ENCODE assay signal across 8 mouse cellular contexts in genomic region chr8:120114315-120114841, GRCm38 (mm10). TPM values are rescaled to one million over a fixed set of nuclear protein-coding genes. Genes with fewer than 3 reads are reported as not detected.
DNase-seq lines count a peak whose midpoint lies in the region; ATAC-seq and TF ChIP-seq lines count a peak whose summit lies in the region.

No protein-coding gene starts in this region.

- H3K9ac ChIP-seq in lung, embryonic 16.5 days (ENCODE audit: low read length) = peak overlapping the region; percentile 73
- peak overlapping the region; percentile 58 for H3K9ac ChIP-seq in intestine, embryonic 14.5 days (ENCODE audit: low read length)

- no peak for DNase-seq in lung, postnatal 25 days (ENCODE audit: low spot score)
- no peak for DNase-seq in Patski (ENCODE audit: low read depth, low spot score)
- DNase-seq in intestine, embryonic 14.5 days (ENCODE audit: low spot score) = no peak
- DNase-seq in mesoderm, embryonic 11.5 days (ENCODE audit: low read depth, low spot score) = peak; percentile 28
- DNase-seq in thymus, postnatal 36 days = no peak

- ATAC-seq in lung, embryonic 16.5 days (ENCODE audit: low read depth) = peak; percentile 11
- peak; percentile 25 for ATAC-seq in Patski
- peak; percentile 69 for ATAC-seq in intestine, embryonic 14.5 days (replicated peaks; ENCODE audit: low FRiP score, low TSS enrichment, low read depth)
- ATAC-seq in activated CD4-positive, CD25-positive, alpha-beta regulatory T cell, adult 4 months = no peak

- TF ChIP-seq POLR2A in cortical plate, adult 2 months (IDR thresholded peaks at IDR 0.05; ENCODE audit: extremely low read depth, insufficient read depth, low read length) = no peak

- H3K4me2 ChIP-seq in lung, embryonic 16.5 days (ENCODE audit: low read depth, low read length) = peak overlapping the region; percentile 99
- H3K4me2 ChIP-seq in intestine, embryonic 14.5 days (ENCODE audit: low read length) = peak overlapping the region; percentile 91

- no peaks in the 10 kb centered on the region for H3K36me3 ChIP-seq in lung, embryonic 16.5 days (ENCODE audit: control insufficient read depth, insufficient read depth, low read length)
- H3K36me3 ChIP-seq in intestine, embryonic 14.5 days (ENCODE audit: control insufficient read depth, insufficient read depth, low read length) = no peaks in the 10 kb centered on the region

- POLR2A ChIA-PET in Patski (lab: Charles Lee) = no interaction called here

- H3K4me1 ChIP-seq in lung, embryonic 16.5 days (replicated peaks; ENCODE audit: control insufficient read depth, insufficient read depth, low read length) = peaks cover 13% of the 10 kb centered on the region
- H3K4me1 ChIP-seq in cortical plate, adult 2 months (ENCODE audit: control insufficient read depth, insufficient read depth, low read length) = peaks cover 9% of the 10 kb centered on the region; the same call in 1 of the 2 replicates
- H3K4me1 ChIP-seq in intestine, embryonic 14.5 days (replicated peaks; ENCODE audit: control insufficient read depth, insufficient read depth, low read length) = peaks cover 17% of the 10 kb centered on the region

- no peak overlapping the region for H3K27ac ChIP-seq in lung, embryonic 16.5 days (ENCODE audit: low read length)
- H3K27ac ChIP-seq in cortical plate, adult 2 months (ENCODE audit: insufficient read depth, low read length) = peak overlapping the region; percentile 18; the same call in 1 of the 2 replicates
- H3K27ac ChIP-seq in intestine, embryonic 14.5 days (ENCODE audit: low read depth) = no peak overlapping the region

- H3K9me3 ChIP-seq in lung, embryonic 16.5 days (ENCODE audit: control insufficient read depth, low read length) = no peaks in the 10 kb centered on the region
- H3K9me3 ChIP-seq in intestine, embryonic 14.5 days (ENCODE audit: control insufficient read depth, low read length) = no peaks in the 10 kb centered on the region

- TF ChIP-seq CTCF in Patski (IDR thresholded peaks at IDR 0.05) = no peak
- TF ChIP-seq CTCF in cortical plate, adult 2 months (IDR thresholded peaks at IDR 0.05; ENCODE audit: extremely low read depth, insufficient read depth, low read length) = no peak

- in situ Hi-C loops in Patski (cut with MboI; ENCODE audit: low pct_unique_long_range_greater_than_20kb) = no loop called here

- under 1% methylated on average over 45 of the region's 46 CpGs for WGBS in lung, embryonic 16.5 days
- 2% methylated on average over 46 of the region's 46 CpGs for WGBS in intestine, embryonic 14.5 days

- H3K4me3 ChIP-seq in lung, embryonic 16.5 days (ENCODE audit: low read length) = peak overlapping the region; percentile 78
- peak overlapping the region; percentile 71 for H3K4me3 ChIP-seq in cortical plate, adult 2 months (ENCODE audit: insufficient read depth, low read length)
- H3K4me3 ChIP-seq in intestine, embryonic 14.5 days (ENCODE audit: low read depth, low read length) = peak overlapping the region; percentile 66

- H3K27me3 ChIP-seq in lung, embryonic 16.5 days (ENCODE audit: control insufficient read depth, insufficient read depth, low read depth, low read length) = peaks cover 22% of the 10 kb centered on the region
- no peaks in the 10 kb centered on the region for H3K27me3 ChIP-seq in Patski
- H3K27me3 ChIP-seq in intestine, embryonic 14.5 days (replicated peaks; ENCODE audit: control insufficient read depth, insufficient read depth, low read length) = peaks cover 24% of the 10 kb centered on the region

- CTCF ChIA-PET in Patski (lab: Charles Lee) = interaction anchor here (1.2 to 1.8 kb wide), 3 partner anchors 9 to 50 kb away, joined by 3 to 5 read pairs (median 3); no protein-coding TSS in a partner anchor

RNA-seq across cellular contexts. Expression of gene 6430548M08Rik, which starts 0.4 kb away (rescaled TPM):
- polyA plus RNA-seq in lung, embryonic 16.5 days (2015; fragmentation: Nextera tagmentation; extraction: Ambion mirVana) = 8.5 and 10.4 TPM in 2 replicates
- polyA plus RNA-seq in Patski (2021) = 6.3 TPM
- 144 and 149 TPM in 2 replicates for polyA plus RNA-seq in cortical plate, adult 2 months (2012; rRNA removed)
- polyA plus RNA-seq in intestine, embryonic 14.5 days (2014; fragmentation: Nextera tagmentation; extraction: Ambion mirVana) = 4.7 and 6.3 TPM in 2 replicates
- not detected for polyA plus RNA-seq in activated CD4-positive, CD25-positive, alpha-beta regulatory T cell, adult 4 months (2017; shearing (Covaris generic))

RNA-seq across cellular contexts. Expression of gene Zdhhc7, which starts 13.1 kb away (rescaled TPM):
- 35.3 and 35.6 TPM in 2 replicates for polyA plus RNA-seq in lung, embryonic 16.5 days (2015; fragmentation: Nextera tagmentation; extraction: Ambion mirVana)
- 48.8 TPM for polyA plus RNA-seq in Patski (2021)
- polyA plus RNA-seq in cortical plate, adult 2 months (2012; rRNA removed) = 35.5 and 36.6 TPM in 2 replicates
- polyA plus RNA-seq in intestine, embryonic 14.5 days (2014; fragmentation: Nextera tagmentation; extraction: Ambion mirVana) = 28.8 and 30.6 TPM in 2 replicates
- 1 to 10 TPM; 4.9 to 5.5 TPM for polyA plus RNA-seq in activated CD4-positive, CD25-positive, alpha-beta regulatory T cell, adult 4 months (2017; shearing (Covaris generic))

Comparison
In these comparisons a context has a peak if more than half of its experiments do, and no peak if none do; other contexts are left out.
1. RNA of gene 6430548M08Rik, which starts 0.4 kb away (polyA plus RNA-seq): 144 to 149 TPM in cortical plate, adult 2 months; 8.5 to 10.4 TPM in lung, embryonic 16.5 days, 6.3 TPM in Patski (single experiment), 4.7 to 6.3 TPM in intestine, embryonic 14.5 days and not detected in activated CD4-positive, CD25-positive, alpha-beta regulatory T cell, adult 4 months; every median in the first group is over 10 times any median in the second.
2. Peak in every context shown above with its lines, with median percentiles within 50 percentile points of each other: H3K4me3 ChIP-seq.